Mouse (Mus musculus) skeletal muscle tissue, adult 2 months (tissue): Measurements from ENCODE around the gene 2210016F16Rik.
"Not testable (repeated sequence)": the region's sequence is repeated elsewhere in the genome, so short reads cannot be mapped to it uniquely, and the experiment has no call there.

Experiments
- DNase-seq: peaks from one replicate; pipeline ENCODE4 v3.0.0-alpha.2; 2012; ENCODE audit warnings: low read depth, low spot score

2210016F16Rik gene

DNA sequence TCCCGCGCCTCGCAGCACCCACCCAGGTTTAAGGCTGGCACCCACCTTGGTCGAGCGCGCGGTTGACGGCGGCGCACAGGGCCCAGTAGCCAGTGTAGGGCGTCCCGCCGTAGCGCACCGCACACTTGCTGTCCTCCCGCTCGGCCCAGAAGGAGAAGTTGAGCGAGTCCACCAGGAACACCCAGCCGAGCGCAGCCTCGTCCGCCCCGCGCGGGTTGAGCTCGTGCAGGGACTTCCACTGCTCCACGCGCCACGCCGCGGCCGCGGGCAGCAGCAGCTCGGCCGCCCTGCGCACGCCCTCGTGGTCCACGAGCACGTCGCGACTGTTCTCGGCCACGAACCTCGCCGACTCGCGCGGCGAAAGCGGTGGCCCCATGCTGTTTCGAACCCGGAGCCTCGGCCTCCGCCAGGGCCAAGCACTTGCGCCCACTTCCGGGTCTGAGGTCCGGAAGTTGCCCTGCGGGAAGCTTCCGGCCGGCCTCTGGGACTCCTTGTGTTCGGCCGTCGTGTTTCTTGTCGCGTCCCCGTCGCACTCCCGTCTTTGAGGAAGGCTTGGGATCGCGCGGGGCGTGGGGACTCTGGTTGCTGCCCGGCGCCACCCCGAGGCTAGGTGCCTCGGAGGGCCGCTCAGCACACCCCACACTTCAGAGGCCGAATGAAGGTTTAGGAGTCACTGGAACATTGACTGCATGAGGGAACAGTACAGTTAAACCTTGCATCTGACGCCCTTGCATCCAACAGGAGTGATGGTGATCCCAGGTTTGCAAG is at the start of gene 2210016F16Rik:
TSS of gene 2210016F16Rik (minus strand) at position 447 of the 768 bp plus-strand sequence.
- DNase-seq, result peak; percentile 34

DNA sequence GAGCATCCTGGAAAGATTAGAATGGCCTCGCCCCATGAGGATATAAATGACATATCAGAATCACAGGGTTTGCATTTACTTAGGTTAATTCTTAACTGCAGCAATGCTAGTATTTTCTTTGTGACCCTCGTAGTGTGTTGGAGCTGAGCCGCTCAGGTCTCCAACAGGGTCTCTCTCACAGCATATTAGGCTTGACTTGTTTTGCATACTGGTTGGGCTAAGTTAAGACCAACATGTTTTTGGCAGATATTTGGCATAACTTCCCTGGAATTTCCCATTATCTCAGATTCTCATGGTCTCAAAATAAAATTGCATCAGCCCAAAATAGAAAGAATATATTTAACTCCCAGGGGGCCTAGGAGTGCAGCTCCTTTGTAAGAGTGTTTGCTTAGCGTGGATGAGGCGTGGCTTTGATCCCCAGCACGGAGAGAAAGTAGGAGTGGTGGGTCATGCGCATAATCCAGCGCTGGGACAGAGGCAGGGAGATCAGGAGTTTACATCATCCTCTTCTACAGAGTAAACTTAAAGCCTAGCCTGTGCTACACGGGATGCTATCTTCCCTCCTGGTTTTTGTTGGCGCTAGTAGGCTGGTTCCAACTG is 38.1 kb upstream of the 2210016F16Rik start:
- peak; percentile 11 for DNase-seq

DNA sequence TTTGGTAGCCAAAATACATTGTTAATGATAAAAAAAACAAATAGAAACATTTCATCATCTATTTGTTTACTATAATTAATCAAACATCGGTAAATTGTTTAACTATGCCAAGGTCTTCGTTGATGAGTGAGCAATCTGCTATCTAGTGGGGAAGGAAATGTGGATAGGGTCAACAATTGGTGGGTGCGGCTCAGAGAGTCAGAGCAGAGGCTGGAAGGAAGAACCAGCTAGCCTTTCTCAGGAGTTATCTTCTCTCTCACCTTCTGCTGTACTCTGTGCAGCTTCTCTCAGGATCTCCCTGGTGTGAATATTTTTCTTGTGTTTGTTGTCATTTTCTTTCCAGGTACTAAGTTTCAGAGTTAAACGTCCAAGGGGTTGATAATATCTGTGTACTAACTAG is 37.2 kb upstream of the 2210016F16Rik start:
- DNase-seq, result no peak

DNA sequence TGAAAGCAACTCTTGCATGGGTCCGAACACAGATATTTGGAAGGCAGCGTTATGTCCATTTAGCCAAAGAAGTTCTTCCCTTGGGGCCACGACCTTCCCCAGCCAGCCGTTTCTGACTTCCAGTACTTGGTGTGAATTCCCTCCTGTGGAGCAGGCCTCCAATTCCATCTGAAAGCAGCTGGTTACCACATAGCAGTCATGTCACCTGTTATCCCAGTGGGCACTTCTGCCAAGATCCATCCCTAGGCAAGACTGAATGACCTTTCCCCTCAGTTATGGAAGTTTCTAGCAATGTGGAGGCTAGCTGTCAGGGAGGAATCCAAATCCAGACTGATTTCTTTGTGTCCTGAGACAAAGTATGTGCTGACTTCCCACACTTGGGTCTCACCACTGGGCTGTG is 36.0 kb upstream of the 2210016F16Rik start:
- no peak for DNase-seq

DNA sequence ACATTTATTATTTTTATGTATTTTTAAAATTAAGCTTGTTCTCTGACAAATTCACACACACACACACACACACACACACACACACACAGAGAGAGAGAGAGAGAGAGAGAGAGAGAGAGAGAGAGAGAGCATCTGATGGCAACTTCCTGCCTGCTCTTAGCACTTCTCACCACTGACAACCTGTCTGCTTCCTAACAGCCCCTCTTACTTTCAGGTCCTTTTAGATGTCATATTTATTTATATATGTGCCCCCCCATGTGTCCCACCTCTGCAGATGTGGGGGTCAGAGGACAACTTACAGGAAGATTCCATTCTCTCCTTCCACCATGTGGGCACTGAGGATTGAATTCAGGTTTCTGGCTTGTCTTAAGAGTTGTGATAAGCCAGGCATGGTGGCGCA is 34.2 kb upstream of the 2210016F16Rik start:
- DNase-seq, result no peak

DNA sequence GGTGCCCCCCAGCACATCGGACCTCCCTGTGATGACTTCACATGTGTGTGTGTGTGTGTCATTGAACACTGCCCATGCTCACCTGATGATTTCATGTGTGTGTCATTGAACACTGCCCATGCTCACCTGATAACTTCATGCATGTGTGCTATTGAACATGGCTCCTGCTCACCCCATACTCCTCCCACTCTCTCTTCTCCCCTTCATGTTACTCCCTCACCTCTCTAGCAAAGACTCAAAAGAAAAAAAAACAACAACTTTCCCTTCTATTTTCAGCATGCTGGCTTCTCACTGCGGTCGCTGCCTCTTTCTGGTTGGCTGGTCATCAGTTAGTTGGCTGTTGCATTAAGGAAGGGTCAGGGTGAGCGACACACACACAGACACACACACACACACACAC is 33.6 kb upstream of the 2210016F16Rik start:
- no peak for DNase-seq

DNA sequence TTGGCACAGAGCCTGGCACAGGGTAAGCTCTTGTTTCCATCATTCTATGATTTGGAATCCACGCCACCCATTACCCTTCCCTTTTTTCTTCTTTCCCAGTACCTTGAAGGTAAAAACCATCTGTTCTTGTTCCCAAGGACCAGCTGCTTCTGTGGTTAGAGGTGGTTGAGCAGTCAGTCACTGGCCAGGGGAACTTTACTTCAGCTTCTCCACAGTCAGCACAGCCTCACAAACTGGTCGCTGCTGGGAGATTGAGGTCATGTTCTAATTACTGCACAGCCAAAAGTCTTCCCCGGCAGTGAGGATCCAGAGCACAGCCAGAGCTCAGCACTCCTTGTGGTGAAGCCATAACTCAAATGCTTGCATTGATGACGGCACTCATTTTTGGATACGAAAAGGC is 30.8 kb upstream of the 2210016F16Rik start:
- DNase-seq, result peak; percentile 10

DNA sequence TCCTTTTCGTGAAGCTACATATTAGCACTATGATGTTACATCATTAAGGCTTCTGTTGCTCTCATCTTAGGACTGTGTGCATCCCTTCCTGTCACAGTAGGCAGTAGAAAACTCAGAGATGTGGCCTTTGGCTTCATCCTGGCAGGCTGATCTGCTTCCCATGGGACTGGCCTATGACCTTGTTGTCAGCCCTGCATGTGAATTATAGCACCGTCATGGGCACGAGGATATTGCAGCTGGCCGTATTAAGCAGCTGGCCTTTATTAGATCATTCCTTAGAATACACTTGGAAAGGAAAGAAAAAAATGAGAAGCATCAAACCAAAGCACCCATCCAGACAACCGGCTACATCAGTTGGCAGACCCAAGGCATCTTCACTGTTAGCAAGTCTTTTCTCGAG is 30.3 kb upstream of the 2210016F16Rik start:
- DNase-seq, result peak; percentile 31

DNA sequence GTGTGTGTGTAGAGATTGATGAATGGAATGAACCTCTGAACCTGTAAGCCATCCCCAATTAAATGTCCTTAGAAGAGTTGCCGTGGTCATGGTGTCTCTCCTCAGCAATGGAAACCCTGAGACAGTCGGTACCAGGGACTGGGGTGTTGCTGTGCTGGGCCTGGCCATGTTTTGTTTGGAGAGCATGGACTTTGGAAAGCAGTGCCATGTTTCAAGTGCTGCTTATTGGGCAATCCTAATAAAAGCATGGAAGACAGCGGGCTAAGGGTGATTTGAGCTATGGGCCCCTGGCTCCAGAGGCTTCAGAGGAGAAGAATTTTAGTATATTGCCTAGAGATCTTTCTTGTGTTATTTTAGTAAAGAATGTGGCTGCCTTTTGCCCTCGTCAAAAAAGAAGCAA is 26.0 kb upstream of the 2210016F16Rik start:
- DNase-seq, result no peak

DNA sequence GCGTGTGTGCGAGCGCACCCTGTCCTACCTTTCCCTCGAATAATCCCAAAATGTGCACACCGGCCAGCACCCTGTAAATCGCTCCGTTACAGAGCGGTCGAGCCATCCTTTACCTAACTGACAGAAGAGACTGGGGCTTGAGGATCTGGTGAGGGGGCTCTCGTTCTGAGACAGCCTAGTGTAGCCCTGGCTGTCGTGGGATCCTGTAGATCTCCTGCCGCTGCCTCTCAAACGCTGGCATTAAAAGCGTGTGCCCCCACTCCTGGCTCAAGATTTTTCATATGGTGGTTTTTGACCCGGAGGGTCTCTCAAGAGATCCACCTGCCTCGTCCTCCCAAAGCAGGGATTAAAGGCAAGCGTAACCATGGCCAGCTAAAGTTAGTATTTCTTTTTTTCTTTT is 18.2 kb upstream of the 2210016F16Rik start, which contains the start of gene Hnrnpk:
TSS of gene Hnrnpk (minus strand) at position 101 of the 400 bp plus-strand sequence.
- not testable (repeated sequence) for DNase-seq

DNA sequence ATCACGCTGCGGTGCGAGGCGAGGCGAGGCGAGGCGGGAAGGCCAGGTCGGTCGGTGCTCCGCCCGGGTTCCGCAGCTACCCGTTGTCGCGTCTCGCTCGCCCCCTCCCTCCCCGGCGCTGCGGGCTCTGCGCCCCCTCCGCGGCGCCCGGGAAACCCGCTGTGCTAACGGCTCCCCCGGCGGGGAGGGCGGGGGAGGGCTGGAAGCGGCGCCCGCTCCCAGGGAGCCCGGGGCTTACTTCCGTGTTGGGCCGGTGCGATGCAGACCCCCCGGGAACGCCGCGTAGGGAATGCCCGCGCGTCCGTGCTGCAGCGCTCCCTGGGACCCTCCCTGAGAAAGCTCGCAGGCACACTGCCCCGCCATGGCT is 17.7 kb upstream of the 2210016F16Rik start:
- DNase-seq, result no peak

DNA sequence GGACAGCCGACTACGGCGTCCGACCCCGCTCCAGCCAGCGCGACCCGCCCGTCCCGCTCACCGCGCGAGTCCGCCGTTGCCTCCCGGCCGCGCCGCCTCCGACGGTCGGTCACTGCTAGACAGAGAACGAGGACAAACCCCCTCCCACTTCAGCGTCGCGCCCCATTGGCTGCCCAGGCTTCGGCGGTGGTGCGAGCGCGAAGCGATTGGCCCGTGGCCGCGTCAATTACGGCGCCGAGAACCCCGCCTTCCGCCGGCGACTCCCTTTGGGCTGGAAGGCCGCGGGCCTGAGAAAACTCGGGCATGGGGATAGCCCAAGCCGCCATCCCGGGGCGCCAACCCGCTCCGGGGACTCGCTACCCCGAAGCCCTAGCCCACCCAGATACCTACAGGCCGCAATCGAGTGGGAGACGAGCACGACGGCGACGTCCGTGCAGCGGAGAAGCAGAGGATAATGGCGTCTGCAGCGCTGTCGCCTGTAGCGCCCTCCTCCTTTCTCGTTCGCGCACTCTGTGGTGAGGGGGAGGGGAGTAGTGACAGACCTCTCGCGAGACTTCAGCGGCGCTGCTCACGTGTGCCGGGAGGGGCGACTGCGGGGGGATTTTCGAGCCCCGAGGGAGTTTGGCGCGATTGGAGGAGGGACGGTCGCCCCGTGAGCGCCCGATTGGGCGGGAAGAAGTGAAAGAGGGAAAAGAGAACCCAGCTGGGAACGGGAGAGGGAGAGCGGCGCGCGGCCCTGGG is 17.1 kb upstream of the 2210016F16Rik start, which contains the start of gene Rmi1:
TSS of gene Rmi1 (plus strand) at position 246 of the 741 bp plus-strand sequence.
- peak; percentile 98 for DNase-seq

DNA sequence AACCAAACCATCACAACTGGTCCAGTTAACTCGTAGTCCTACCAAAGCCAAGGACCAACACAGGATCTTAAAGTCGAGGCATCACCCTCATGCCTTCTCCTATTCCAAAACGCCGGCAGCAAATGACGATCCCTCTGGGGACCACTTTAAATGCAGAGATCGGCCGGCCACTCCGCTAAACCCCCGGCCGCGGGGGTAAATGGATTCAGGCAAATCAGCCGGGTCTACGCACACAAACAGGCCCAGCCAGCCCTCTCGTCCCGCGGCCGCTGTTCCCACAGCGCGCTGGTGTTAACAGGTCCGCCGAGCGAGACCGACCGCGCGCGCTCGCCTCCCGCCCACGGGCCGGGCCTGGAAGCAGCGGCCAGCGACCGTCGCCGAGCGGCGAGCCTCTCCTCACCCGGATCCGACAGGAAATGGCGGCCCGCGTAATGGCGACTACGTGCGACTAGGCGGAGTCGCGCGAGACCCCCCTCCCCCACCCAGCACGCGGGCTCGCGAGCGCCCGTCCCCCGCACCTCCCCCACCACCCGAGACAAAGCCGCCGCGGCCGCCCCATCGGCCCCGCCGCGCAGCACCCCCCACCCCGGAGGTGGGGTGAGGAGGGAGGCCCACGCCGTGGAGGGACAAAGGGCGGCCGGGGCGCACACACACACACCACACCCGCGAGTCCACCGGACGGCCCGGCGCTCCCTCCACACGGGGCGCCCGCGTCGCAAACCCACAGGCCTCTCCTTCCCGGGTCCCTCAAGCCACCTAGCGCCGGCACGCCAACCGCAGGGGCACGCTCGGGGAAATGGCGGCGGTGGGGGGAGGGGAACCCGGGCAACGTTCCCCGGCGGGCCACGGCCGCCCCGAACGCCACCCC is 16.3 kb upstream of the 2210016F16Rik start:
- peak; percentile 54 for DNase-seq

DNA sequence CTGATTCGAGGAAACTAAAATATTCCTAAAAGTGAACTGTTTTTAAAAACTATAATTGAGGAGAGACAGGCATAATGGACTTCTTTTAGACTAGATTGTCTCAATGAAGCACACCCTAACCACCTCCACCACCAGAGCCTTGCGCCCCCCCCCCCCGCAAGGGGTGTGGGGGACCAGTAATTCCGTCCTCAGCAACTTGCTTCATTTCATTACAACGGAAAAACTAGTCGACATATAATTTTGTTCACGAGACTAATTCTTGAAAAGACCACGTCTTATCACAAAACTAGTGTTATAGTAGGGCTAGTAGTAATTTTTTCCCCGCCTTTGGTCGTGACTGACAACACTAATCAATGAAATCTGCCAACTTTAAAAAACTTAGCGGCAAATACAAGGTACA is 15.6 kb upstream of the 2210016F16Rik start:
- no peak for DNase-seq

DNA sequence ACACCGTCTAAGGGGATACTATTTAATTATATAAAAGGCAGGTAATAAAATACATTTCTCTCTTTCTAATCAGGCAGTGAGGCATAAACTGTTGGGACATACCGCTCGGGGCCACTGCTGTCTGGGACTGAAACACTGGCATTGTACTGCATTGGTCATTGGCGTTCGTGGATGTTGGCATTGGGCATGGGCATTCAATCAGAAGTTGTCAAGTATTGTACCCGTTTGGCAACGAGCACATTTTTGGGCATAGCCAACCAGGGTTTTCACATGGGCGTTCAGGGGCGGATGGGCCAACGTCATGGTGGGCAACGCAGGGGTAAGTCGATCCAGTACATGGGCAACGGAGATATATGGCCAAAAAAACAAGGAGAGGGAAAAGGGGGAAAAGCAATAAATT is 12.6 kb upstream of the 2210016F16Rik start:
- DNase-seq, result no peak

DNA sequence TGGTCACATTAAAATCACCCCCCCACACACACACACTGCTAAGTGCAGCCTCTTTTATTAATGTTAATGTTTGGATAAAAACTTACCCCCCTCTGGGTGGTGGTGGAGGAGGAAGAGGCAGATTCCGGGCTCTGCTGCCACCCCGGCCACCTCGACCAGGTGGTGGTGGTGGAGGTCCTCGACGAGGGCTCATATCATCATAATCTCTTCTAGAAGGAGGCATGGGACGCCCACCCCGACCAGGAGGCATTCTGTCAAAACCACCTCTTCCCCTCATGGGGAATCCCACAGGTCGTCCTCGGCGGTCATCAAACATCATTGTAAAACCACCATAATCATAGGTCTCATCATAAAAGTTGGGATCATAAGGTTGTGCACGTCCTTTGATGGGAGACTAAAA is 9.4 kb upstream of the 2210016F16Rik start:
- not testable (repeated sequence) for DNase-seq

DNA sequence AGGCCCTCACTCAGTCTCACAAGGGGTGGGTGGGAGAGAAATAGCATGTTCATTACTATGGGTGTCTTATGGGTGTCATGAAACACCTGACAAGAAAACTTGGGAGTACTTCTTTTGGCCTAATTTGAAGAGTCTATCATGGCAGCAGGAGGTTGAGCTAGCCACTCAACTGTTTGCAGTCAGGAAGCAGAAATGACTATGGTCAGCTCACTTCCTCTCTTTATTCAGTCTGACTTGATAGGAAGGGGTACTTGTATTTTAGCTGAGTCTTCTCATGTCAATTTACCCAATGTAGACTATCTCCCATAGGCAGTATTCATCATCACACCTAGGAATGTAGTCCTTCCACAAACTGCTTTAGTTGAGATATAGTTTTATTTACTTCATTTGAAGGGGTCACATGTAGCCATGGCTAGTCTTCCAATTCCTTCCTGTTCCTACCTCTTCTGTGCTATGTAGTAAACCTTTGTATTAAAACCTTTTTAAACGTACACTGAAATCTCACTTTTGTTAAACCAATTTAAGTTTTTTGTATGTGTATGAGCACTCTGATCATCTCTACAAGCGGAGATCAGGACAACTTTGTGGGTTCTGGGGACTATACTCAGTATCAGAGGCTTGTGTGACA is 4.4 kb upstream of the 2210016F16Rik start:
- no peak for DNase-seq

DNA sequence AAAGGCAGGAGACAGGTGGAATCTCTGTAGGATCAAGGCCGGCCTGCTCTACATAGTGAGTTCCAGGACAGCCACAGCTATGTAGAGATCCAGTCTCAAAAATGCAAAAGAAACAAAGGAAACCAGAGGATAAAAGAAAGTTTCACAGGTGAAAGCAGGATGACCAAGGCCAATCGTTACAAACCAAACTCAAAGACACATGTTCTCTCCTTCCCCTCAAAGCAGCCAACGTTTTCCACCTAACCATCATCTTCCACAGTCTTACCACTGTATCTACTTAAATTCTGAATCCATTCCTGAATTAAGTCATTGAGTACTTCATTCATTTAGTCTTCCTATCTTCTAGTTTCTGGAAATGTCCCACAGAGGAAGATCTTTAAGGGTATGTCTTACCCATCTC is 3.4 kb upstream of the 2210016F16Rik start:
- no peak for DNase-seq

DNA sequence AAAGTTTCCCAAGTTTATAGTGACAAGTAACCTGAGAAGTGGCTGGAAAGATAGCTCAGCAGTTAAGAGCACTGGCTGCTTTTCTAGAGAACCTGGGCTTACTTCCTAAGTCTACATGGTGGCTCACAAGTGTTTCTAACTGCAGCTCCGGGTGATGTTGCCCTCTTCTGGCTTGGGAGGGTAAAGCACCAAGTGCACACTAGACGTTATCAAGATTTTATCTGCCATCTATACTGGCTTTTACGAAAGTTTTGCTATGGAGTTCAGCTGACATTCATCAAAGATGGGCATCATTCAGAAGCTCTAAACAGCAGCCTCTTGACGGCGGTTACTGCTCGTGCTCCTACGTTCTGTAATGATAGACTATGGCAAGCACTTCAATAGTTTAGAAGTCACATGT is 2.9 kb upstream of the 2210016F16Rik start:
- DNase-seq, result peak; percentile 81

DNA sequence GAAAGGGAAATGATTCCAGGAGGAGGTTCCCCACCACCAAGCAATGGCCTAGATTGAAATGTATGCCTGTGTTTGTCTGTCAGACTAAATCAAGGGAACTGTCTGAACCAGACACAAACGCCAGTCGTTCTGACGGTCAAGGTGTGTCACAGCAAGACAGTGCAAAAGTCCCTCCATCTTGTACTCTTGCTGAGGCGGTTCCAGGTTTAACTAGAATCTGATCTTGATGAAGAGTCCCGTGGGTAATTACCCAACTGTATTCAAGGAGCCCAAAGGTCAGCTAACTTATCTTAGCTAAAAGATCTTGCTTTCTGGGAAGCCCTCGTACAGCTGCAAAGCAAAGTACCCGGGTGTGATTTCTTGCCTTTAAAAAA is 509 bp upstream of the 2210016F16Rik start:
- DNase-seq, result no peak

DNA sequence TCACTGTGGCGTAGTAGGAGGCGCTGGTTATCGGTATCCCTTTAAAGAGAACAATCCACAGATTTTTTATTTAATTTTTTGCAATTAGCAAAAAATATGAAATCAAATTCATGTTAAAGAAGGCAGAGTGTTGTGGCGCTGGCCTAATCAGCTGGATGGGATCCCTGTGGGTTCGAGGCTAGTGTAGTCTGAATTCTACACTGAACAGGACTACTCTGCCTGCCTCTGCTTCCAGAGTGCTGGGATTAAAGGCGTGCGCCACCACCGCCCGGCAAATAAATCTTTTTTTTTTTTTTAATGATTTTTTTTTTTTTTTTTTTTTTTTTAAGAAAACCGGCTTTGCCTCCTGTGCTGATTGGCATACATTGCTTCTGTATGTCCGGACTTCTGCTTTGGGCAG is 654 bp downstream of the 2210016F16Rik start:
- DNase-seq, result no peak
